Mouse (Mus musculus) kidney, postnatal 14 days (tissue): Measurements from ENCODE around the gene Jup.
"Not testable (repeated sequence)": the region's sequence is repeated elsewhere in the genome, so short reads cannot be mapped to it uniquely, and the experiment has no call there.

Source experiments
- DNase-seq: peaks from one replicate; pipeline ENCODE4 v3.0.0; 2022; ENCODE audit warnings: mixed read lengths

The Jup gene

GRCm38 (mm10) chr11:100389931-100390445 lies 7.6 kb downstream of the Jup start:
- DNase-seq, result peak; percentile 83

- DNase-seq, result peak; percentile 91
Observed at GRCm38 (mm10) chr11:100388588-100388987, 9.0 kb downstream of the Jup start.

- DNase-seq, result peak; percentile 82
Observed at GRCm38 (mm10) chr11:100387589-100388375, 9.8 kb downstream of the Jup start.

GRCm38 (mm10) chr11:100387111-100387510 lies 10.5 kb downstream of the Jup start:
- no peak for DNase-seq

- DNase-seq, result peak; percentile 83
Observed at GRCm38 (mm10) chr11:100386586-100386985, 11.0 kb downstream of the Jup start.

- DNase-seq, result no peak
Observed at GRCm38 (mm10) chr11:100385016-100385415, 12.5 kb downstream of the Jup start.

GRCm38 (mm10) chr11:100382682-100383081 lies 14.9 kb downstream of the Jup start:
- no peak for DNase-seq

GRCm38 (mm10) chr11:100379311-100379710 lies 18.3 kb downstream of the Jup start:
- no peak for DNase-seq

- no peak for DNase-seq
Observed at GRCm38 (mm10) chr11:100378446-100378845, 19.1 kb downstream of the Jup start.

- no peak for DNase-seq
Observed at GRCm38 (mm10) chr11:100377989-100378388, 19.6 kb downstream of the Jup start.

GRCm38 (mm10) chr11:100376746-100377389 lies 20.7 kb downstream of the Jup start:
- DNase-seq, result no peak

- no peak for DNase-seq
Observed at GRCm38 (mm10) chr11:100376005-100376404, 21.6 kb downstream of the Jup start.

- no peak for DNase-seq
Observed at GRCm38 (mm10) chr11:100375127-100375526, 22.4 kb downstream of the Jup start.

GRCm38 (mm10) chr11:100371981-100372558 lies 25.5 kb downstream of the Jup start:
- no peak for DNase-seq

- DNase-seq, result no peak
Observed at GRCm38 (mm10) chr11:100369822-100370221, 27.7 kb downstream of the Jup start.

- DNase-seq, result no peak
Observed at GRCm38 (mm10) chr11:100369145-100369544, 28.4 kb downstream of the Jup start.

GRCm38 (mm10) chr11:100362979-100363562 lies 34.5 kb downstream of the Jup start:
- DNase-seq, result peak; percentile 80

- peak; percentile 80 for DNase-seq
Observed at GRCm38 (mm10) chr11:100362209-100362978, 35.2 kb downstream of the Jup start.

- not testable (repeated sequence) for DNase-seq
Observed at GRCm38 (mm10) chr11:100361059-100361458, 36.5 kb downstream of the Jup start.

- DNase-seq, result no peak
Observed at GRCm38 (mm10) chr11:100360175-100360574, 37.4 kb downstream of the Jup start.

GRCm38 (mm10) chr11:100357408-100357807 lies 40.2 kb downstream of the Jup start:
- no peak for DNase-seq

- no peak for DNase-seq
Observed at GRCm38 (mm10) chr11:100356819-100357211, 40.7 kb downstream of the Jup start.
